Mouse (Mus musculus): Measurements from ENCODE around the gene Ncapg.
A peak's percentile ranks its signal among the peaks of the same experiment; 100 is the strongest.
"Not testable (repeated sequence)": the region's sequence is repeated elsewhere in the genome, so short reads cannot be mapped to it uniquely, and the experiment has no call there.

Ncapg gene

GRCm38 (mm10) chr5:45669598-45670279, at the start of gene Ncapg:
Ncapg (plus strand) TSS chr5:45669919.
- peak; percentile 98 for DNase-seq (ENCODE audit: low spot score)

GRCm38 (mm10) chr5:45621511-45621910, 48.2 kb upstream of the Ncapg start:
- DNase-seq (ENCODE audit: low spot score) = no peak

GRCm38 (mm10) chr5:45627771-45628170, 41.9 kb upstream of the Ncapg start:
- no peak for DNase-seq (ENCODE audit: low spot score)

- DNase-seq (ENCODE audit: low spot score) = no peak
Measured at GRCm38 (mm10) chr5:45629470-45629869, 40.2 kb upstream of the Ncapg start.

GRCm38 (mm10) chr5:45638378-45638777, 31.3 kb upstream of the Ncapg start:
- no peak for DNase-seq (ENCODE audit: low spot score)

GRCm38 (mm10) chr5:45638806-45639714, 30.7 kb upstream of the Ncapg start, which contains the start of gene Fam184b:
Fam184b (minus strand) TSS chr5:45639614.
- peak; percentile 69 for DNase-seq (ENCODE audit: low spot score)

- peak; percentile 32 for DNase-seq (ENCODE audit: low spot score)
Measured at GRCm38 (mm10) chr5:45639715-45640092, 30.0 kb upstream of the Ncapg start.

- no peak for DNase-seq (ENCODE audit: low spot score)
Measured at GRCm38 (mm10) chr5:45651026-45651703, 18.6 kb upstream of the Ncapg start.

GRCm38 (mm10) chr5:45658406-45658805, 11.3 kb upstream of the Ncapg start:
- DNase-seq (ENCODE audit: low spot score) = not testable (repeated sequence)

- peak; percentile 55 for DNase-seq (ENCODE audit: low spot score)
Measured at GRCm38 (mm10) chr5:45668324-45668723, 1.4 kb upstream of the Ncapg start.

GRCm38 (mm10) chr5:45668831-45669230, 888 bp upstream of the Ncapg start:
- DNase-seq (ENCODE audit: low spot score) = peak; percentile 32

GRCm38 (mm10) chr5:45669234-45669597, 503 bp upstream of the Ncapg start:
- peak; percentile 45 for DNase-seq (ENCODE audit: low spot score)

- DNase-seq (ENCODE audit: low spot score) = peak; percentile 31
Measured at GRCm38 (mm10) chr5:45670280-45670670, 556 bp downstream of the Ncapg start.

GRCm38 (mm10) chr5:45670894-45671494, 1.3 kb downstream of the Ncapg start:
- DNase-seq (ENCODE audit: low spot score) = no peak

- no peak for DNase-seq (ENCODE audit: low spot score)
Measured at GRCm38 (mm10) chr5:45675032-45675431, 5.3 kb downstream of the Ncapg start.

GRCm38 (mm10) chr5:45677639-45678038, 7.9 kb downstream of the Ncapg start:
- no peak for DNase-seq (ENCODE audit: low spot score)

GRCm38 (mm10) chr5:45679955-45680354, 10.2 kb downstream of the Ncapg start:
- DNase-seq (ENCODE audit: low spot score) = no peak

- DNase-seq (ENCODE audit: low spot score) = no peak
Measured at GRCm38 (mm10) chr5:45683388-45683787, 13.7 kb downstream of the Ncapg start.

- no peak for DNase-seq (ENCODE audit: low spot score)
Measured at GRCm38 (mm10) chr5:45685243-45685642, 15.5 kb downstream of the Ncapg start.

GRCm38 (mm10) chr5:45686223-45686622, 16.5 kb downstream of the Ncapg start:
- DNase-seq (ENCODE audit: low spot score) = no peak

GRCm38 (mm10) chr5:45689152-45689551, 19.4 kb downstream of the Ncapg start:
- no peak for DNase-seq (ENCODE audit: low spot score)

- no peak for DNase-seq (ENCODE audit: low spot score)
Measured at GRCm38 (mm10) chr5:45690802-45691201, 21.1 kb downstream of the Ncapg start.

Data from embryo, embryonic 10 days (tissue).